Mouse (Mus musculus): Measurements from ENCODE around the gene Mphosph9. TPM values are rescaled to one million over a fixed set of nuclear protein-coding genes. Genes with fewer than 3 reads are reported as not detected.
A peak's percentile ranks its signal among the peaks of the same experiment; 100 is the strongest.

Gene Mphosph9
- polyA plus RNA-seq, 2 experiments = 3.4 to 4.2 TPM

- Histone ChIP-seq H3K36me3 (replicated peaks; ENCODE audit: control insufficient read depth, insufficient read depth, low read depth) (no peaks in the 10 kb centered on the region), H3K4me1 (replicated peaks; ENCODE audit: control insufficient read depth in 2 of 2, insufficient read depth in 2 of 2, low read length in 1 of 2) (peaks cover 6 to 15% of the 10 kb centered on the region in 2 experiments; a peak in 3 of 4 replicates), H3K27me3 (ENCODE audit: control insufficient read depth, insufficient read depth, low read length) (no peaks in the 10 kb centered on the region), H3K4me2 (ENCODE audit: low read depth) (no peak overlapping the region), H3K4me3 (ENCODE audit: insufficient read depth in 1 of 2, low read depth in 2 of 2, low read length in 2 of 2) (no peak overlapping the region), H3K9ac (replicated peaks) (no peak overlapping the region), H3K9me3 (ENCODE audit: control insufficient read depth, low read length) (no peaks in the 10 kb centered on the region), H3K27ac (no peak overlapping the region)
- TF ChIP-seq CTCF (IDR thresholded peaks at IDR 0.05; ENCODE audit: low read depth) (no peak), EP300 (IDR thresholded peaks at IDR 0.05; ENCODE audit: low read depth) (no peak)
- DNase-seq (ENCODE audit: low read depth in 3 of 3, low spot score in 3 of 3) (no peak), ATAC-seq (ENCODE audit: insufficient read depth) (no peak)
- WGBS (ENCODE audit: insufficient replicate concordance) = 55% methylated on average over 22 of the region's 22 CpGs
These were observed 86.7 kb downstream of the Mphosph9 start for GRCm38 (mm10) chr5:124240841-124241685.

- no peaks in the 10 kb centered on the region for H3K27me3 ChIP-seq (ENCODE audit: control insufficient read depth, insufficient read depth, low read length)
- WGBS (ENCODE audit: insufficient replicate concordance) = 62% methylated on average over 4 of the region's 4 CpGs
- H3K4me2 ChIP-seq (ENCODE audit: low read depth) = no peak overlapping the region
- no peak overlapping the region for H3K9ac ChIP-seq (replicated peaks)
- ATAC-seq (ENCODE audit: insufficient read depth) = peak; percentile 34; the same call in 1 of the 2 replicates
- H3K4me3 ChIP-seq (ENCODE audit: insufficient read depth in 1 of 2, low read depth in 2 of 2, low read length in 2 of 2) = no peak overlapping the region
- H3K4me1 ChIP-seq (replicated peaks; ENCODE audit: control insufficient read depth in 2 of 2, insufficient read depth in 2 of 2, low read length in 1 of 2) = peaks cover 10 to 17% of the 10 kb centered on the region in 2 experiments; a peak in 3 of 4 replicates
- no peak overlapping the region for H3K27ac ChIP-seq
- no peak for DNase-seq (ENCODE audit: low read depth in 3 of 3, low spot score in 3 of 3)
- H3K36me3 ChIP-seq (replicated peaks; ENCODE audit: control insufficient read depth, insufficient read depth, low read depth) = no peaks in the 10 kb centered on the region
- no peak for TF ChIP-seq EP300 (IDR thresholded peaks at IDR 0.05; ENCODE audit: low read depth)
- TF ChIP-seq CTCF (IDR thresholded peaks at IDR 0.05; ENCODE audit: low read depth) = no peak
- no peaks in the 10 kb centered on the region for H3K9me3 ChIP-seq (ENCODE audit: control insufficient read depth, low read length)
These were observed 91.6 kb downstream of the Mphosph9 start for GRCm38 (mm10) chr5:124236180-124236579.

- WGBS (ENCODE audit: insufficient replicate concordance) = 79% methylated on average over 6 of the region's 6 CpGs
- no peak overlapping the region for H3K27ac ChIP-seq
- no peaks in the 10 kb centered on the region for H3K36me3 ChIP-seq (replicated peaks; ENCODE audit: control insufficient read depth, insufficient read depth, low read depth)
- TF ChIP-seq EP300 (IDR thresholded peaks at IDR 0.05; ENCODE audit: low read depth) (no peak), CTCF (IDR thresholded peaks at IDR 0.05; ENCODE audit: low read depth) (no peak)
- no peaks in the 10 kb centered on the region for H3K27me3 ChIP-seq (ENCODE audit: control insufficient read depth, insufficient read depth, low read length)
- no peak overlapping the region for H3K4me3 ChIP-seq (ENCODE audit: insufficient read depth in 1 of 2, low read depth in 2 of 2, low read length in 2 of 2)
- H3K4me1 ChIP-seq (replicated peaks; ENCODE audit: control insufficient read depth in 2 of 2, insufficient read depth in 2 of 2, low read length in 1 of 2) = peaks cover 10 to 13% of the 10 kb centered on the region in 2 experiments; a peak in 3 of 4 replicates
- H3K9ac ChIP-seq (replicated peaks) = no peak overlapping the region
- DNase-seq (ENCODE audit: low read depth in 3 of 3, low spot score in 3 of 3) = no peak
- ATAC-seq (ENCODE audit: insufficient read depth) = no peak
- no peaks in the 10 kb centered on the region for H3K9me3 ChIP-seq (ENCODE audit: control insufficient read depth, low read length)
- H3K4me2 ChIP-seq (ENCODE audit: low read depth) = no peak overlapping the region
These were observed 93.0 kb downstream of the Mphosph9 start for GRCm38 (mm10) chr5:124234778-124235177.

- Histone ChIP-seq H3K4me1 (replicated peaks; ENCODE audit: control insufficient read depth in 2 of 2, insufficient read depth in 2 of 2, low read length in 1 of 2) (peaks cover 10 to 13% of the 10 kb centered on the region in 2 experiments; a peak in 3 of 4 replicates), H3K4me2 (ENCODE audit: low read depth) (no peak overlapping the region), H3K27ac (no peak overlapping the region), H3K36me3 (replicated peaks; ENCODE audit: control insufficient read depth, insufficient read depth, low read depth) (no peaks in the 10 kb centered on the region), H3K27me3 (ENCODE audit: control insufficient read depth, insufficient read depth, low read length) (no peaks in the 10 kb centered on the region), H3K9me3 (ENCODE audit: control insufficient read depth, low read length) (no peaks in the 10 kb centered on the region), H3K9ac (replicated peaks) (no peak overlapping the region), H3K4me3 (ENCODE audit: insufficient read depth in 1 of 2, low read depth in 2 of 2, low read length in 2 of 2) (no peak overlapping the region)
- DNase-seq (ENCODE audit: low read depth in 3 of 3, low spot score in 3 of 3) = no peak
- ATAC-seq (ENCODE audit: insufficient read depth) = no peak
- WGBS (ENCODE audit: insufficient replicate concordance) = 54% methylated on average over 12 of the region's 12 CpGs
- TF ChIP-seq CTCF (IDR thresholded peaks at IDR 0.05; ENCODE audit: low read depth) (no peak), EP300 (IDR thresholded peaks at IDR 0.05; ENCODE audit: low read depth) (no peak)
These were observed 93.7 kb downstream of the Mphosph9 start for GRCm38 (mm10) chr5:124233874-124234661.

GRCm38 (mm10) chr5:124233144-124233465 is 94.7 kb downstream of the Mphosph9 start:
- Histone ChIP-seq H3K4me2 (ENCODE audit: low read depth) (no peak overlapping the region), H3K9ac (replicated peaks) (no peak overlapping the region), H3K27me3 (ENCODE audit: control insufficient read depth, insufficient read depth, low read length) (no peaks in the 10 kb centered on the region), H3K9me3 (ENCODE audit: control insufficient read depth, low read length) (no peaks in the 10 kb centered on the region), H3K27ac (no peak overlapping the region), H3K36me3 (replicated peaks; ENCODE audit: control insufficient read depth, insufficient read depth, low read depth) (no peaks in the 10 kb centered on the region), H3K4me3 (ENCODE audit: insufficient read depth in 1 of 2, low read depth in 2 of 2, low read length in 2 of 2) (no peak overlapping the region), H3K4me1 (replicated peaks; ENCODE audit: control insufficient read depth in 2 of 2, insufficient read depth in 2 of 2, low read length in 1 of 2) (peaks cover 10 to 13% of the 10 kb centered on the region in 2 experiments; a peak in 3 of 4 replicates)
- TF ChIP-seq EP300 (IDR thresholded peaks at IDR 0.05; ENCODE audit: low read depth) (no peak), CTCF (IDR thresholded peaks at IDR 0.05; ENCODE audit: low read depth) (no peak)
- no peak for DNase-seq (ENCODE audit: low read depth in 3 of 3, low spot score in 3 of 3)
- ATAC-seq (ENCODE audit: insufficient read depth) = no peak
- WGBS (ENCODE audit: insufficient replicate concordance) = 77% methylated on average over 8 of the region's 8 CpGs
